Mouse (Mus musculus): ENCODE results near the gene E2f3.

- no peak for TF ChIP-seq CTCF (IDR thresholded peaks at IDR 0.05; ENCODE audit: low read depth, low read length)
- TF ChIP-seq POLR2A (IDR thresholded peaks at IDR 0.05; ENCODE audit: insufficient read depth, low read length): no peak
Observed at GRCm38 (mm10) chr13:29970333-29970732, 15.5 kb downstream of the E2f3 start.
